Mouse (Mus musculus): ENCODE measurements at regions not wholly inside any gene's neighbourhood (a gene's known extent, or its start where the extent isn't known, plus 50 kb on each side); places are given as distances from the start of the nearest gene placed in this dataset.

- 57% methylated on average over 3 of the region's 3 CpGs for WGBS
- Histone ChIP-seq H3K27me3 (ENCODE audit: control insufficient read depth, insufficient read depth, low read length) (no peaks in the 10 kb centered on the region), H3K4me1 (ENCODE audit: control insufficient read depth, insufficient read depth, low read length) (no peaks in the 10 kb centered on the region), H3K9ac (ENCODE audit: low read depth, low read length) (no peak overlapping the region), H3K36me3 (ENCODE audit: control insufficient read depth, insufficient read depth, low read length) (no peaks in the 10 kb centered on the region), H3K4me3 (ENCODE audit: insufficient read depth, low read depth, low read length) (no peak overlapping the region), H3K79me2 (ENCODE audit: control insufficient read depth, insufficient read depth, low read length) (no peaks in the 10 kb centered on the region), H3K27ac (replicated peaks; ENCODE audit: insufficient read depth, low read depth, low read length) (no peak overlapping the region)
- no peak for DNase-seq (ENCODE audit: extremely low read depth, low read depth, low spot score)
- TF ChIP-seq POLR2A (IDR thresholded peaks at IDR 0.05; ENCODE audit: extremely low read depth, insufficient read depth, low read length): no peak
- TF ChIP-seq CTCF (IDR thresholded peaks at IDR 0.05; ENCODE audit: low read depth, low read length): no peak
These were observed 194.4 kb upstream of the Smlr1 start for GRCm38 (mm10) chr10:25730470-25730869.

DNA sequence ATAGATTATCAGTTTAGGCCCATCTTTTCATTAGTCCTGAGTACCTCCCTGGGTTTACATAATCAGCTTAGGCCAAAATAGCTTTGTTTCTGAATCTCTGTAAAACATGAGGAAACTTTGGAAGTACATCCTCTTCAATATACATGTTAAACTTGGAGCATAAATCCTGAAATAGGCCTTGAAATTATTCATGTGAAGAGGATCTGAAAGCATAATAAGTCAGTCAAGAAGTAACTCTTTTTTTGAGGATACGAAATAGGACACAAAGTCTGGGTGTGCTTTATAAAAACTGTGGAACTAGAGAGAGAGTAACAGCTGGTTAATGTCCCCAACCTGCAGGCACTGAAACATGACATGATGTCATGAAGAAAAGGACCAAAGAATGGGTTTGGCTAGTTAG is 187.9 kb upstream of the Smlr1 start:
- no peak for DNase-seq (ENCODE audit: extremely low read depth, low read depth, low spot score)
- Histone ChIP-seq H3K27me3 (ENCODE audit: control insufficient read depth, insufficient read depth, low read length) (no peaks in the 10 kb centered on the region), H3K36me3 (ENCODE audit: control insufficient read depth, insufficient read depth, low read length) (no peaks in the 10 kb centered on the region), H3K4me3 (ENCODE audit: insufficient read depth, low read depth, low read length) (no peak overlapping the region), H3K9ac (ENCODE audit: low read depth, low read length) (no peak overlapping the region), H3K79me2 (ENCODE audit: control insufficient read depth, insufficient read depth, low read length) (no peaks in the 10 kb centered on the region), H3K4me1 (ENCODE audit: control insufficient read depth, insufficient read depth, low read length) (no peaks in the 10 kb centered on the region), H3K27ac (replicated peaks; ENCODE audit: insufficient read depth, low read depth, low read length) (no peak overlapping the region)
- TF ChIP-seq CTCF (IDR thresholded peaks at IDR 0.05; ENCODE audit: low read depth, low read length): no peak
- no peak for TF ChIP-seq POLR2A (IDR thresholded peaks at IDR 0.05; ENCODE audit: extremely low read depth, insufficient read depth, low read length)
- WGBS: 89% methylated on average over 1 of the region's 1 CpGs

DNA sequence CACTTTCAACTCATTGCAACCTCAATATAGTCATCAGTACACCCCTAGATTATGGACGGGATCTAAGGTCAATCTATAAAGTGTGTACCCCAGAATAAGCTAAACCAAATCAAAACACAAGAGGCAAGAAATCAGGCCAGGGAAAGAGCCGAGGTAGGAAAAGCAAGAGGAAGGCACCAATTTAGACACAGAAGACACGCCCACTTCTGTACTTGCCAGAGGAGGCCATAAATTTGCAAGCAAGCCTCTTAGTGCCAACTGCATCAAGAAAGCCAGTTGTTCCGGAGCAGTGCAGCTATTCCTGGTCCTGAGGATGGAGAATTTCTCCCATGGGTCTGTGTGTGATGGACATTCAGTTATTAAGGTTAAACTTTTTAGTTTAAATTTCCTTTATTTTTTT is 179.7 kb upstream of the Smlr1 start:
- no peak for DNase-seq (ENCODE audit: extremely low read depth, low read depth, low spot score)
- WGBS: 83% methylated on average over 4 of the region's 4 CpGs
- no peaks in the 10 kb centered on the region for H3K36me3 ChIP-seq (ENCODE audit: control insufficient read depth, insufficient read depth, low read length)

DNA sequence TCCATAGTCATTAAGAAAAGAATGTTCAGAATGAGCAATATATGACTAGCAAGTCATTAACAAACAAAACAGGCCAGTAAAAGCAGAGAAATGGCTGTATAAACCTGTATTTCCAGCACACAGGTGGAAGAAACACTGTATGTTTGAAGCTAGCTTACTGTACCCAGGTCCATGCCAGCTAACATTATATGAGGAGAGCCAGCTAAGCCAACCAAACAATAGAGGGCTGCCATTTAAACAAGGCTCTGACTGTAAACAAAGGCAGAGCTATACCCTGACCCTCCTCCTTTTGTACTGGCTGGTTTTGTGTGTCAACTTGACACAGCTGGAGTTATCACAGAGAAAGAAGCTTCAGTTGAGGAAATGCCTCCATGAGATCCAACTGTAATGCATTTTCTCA is 178.6 kb upstream of the Smlr1 start:
- Histone ChIP-seq H3K36me3 (ENCODE audit: control insufficient read depth, insufficient read depth, low read length) (no peaks in the 10 kb centered on the region), H3K79me2 (ENCODE audit: control insufficient read depth, insufficient read depth, low read length) (no peaks in the 10 kb centered on the region), H3K27me3 (ENCODE audit: control insufficient read depth, insufficient read depth, low read length) (no peaks in the 10 kb centered on the region), H3K4me1 (ENCODE audit: control insufficient read depth, insufficient read depth, low read length) (no peaks in the 10 kb centered on the region), H3K9ac (ENCODE audit: low read depth, low read length) (no peak overlapping the region), H3K27ac (replicated peaks; ENCODE audit: insufficient read depth, low read depth, low read length) (no peak overlapping the region), H3K4me3 (ENCODE audit: insufficient read depth, low read depth, low read length) (no peak overlapping the region)
- no peak for DNase-seq (ENCODE audit: extremely low read depth, low read depth, low spot score)
- TF ChIP-seq CTCF (IDR thresholded peaks at IDR 0.05; ENCODE audit: low read depth, low read length) (no peak), POLR2A (IDR thresholded peaks at IDR 0.05; ENCODE audit: extremely low read depth, insufficient read depth, low read length) (no peak)

More for the DNA sequence above, 179.7 kb upstream of the Smlr1 start:
- no peak overlapping the region for H3K27ac ChIP-seq (replicated peaks; ENCODE audit: insufficient read depth, low read depth, low read length)
- no peak overlapping the region for H3K4me3 ChIP-seq (ENCODE audit: insufficient read depth, low read depth, low read length)
- H3K9ac ChIP-seq (ENCODE audit: low read depth, low read length): no peak overlapping the region
- no peaks in the 10 kb centered on the region for H3K4me1 ChIP-seq (ENCODE audit: control insufficient read depth, insufficient read depth, low read length)
- no peaks in the 10 kb centered on the region for H3K27me3 ChIP-seq (ENCODE audit: control insufficient read depth, insufficient read depth, low read length)
- TF ChIP-seq CTCF (IDR thresholded peaks at IDR 0.05; ENCODE audit: low read depth, low read length) (no peak), POLR2A (IDR thresholded peaks at IDR 0.05; ENCODE audit: extremely low read depth, insufficient read depth, low read length) (no peak)
- no peaks in the 10 kb centered on the region for H3K79me2 ChIP-seq (ENCODE audit: control insufficient read depth, insufficient read depth, low read length)

GRCm38 (mm10) chr10:25714041-25714440 is 178.0 kb upstream of the Smlr1 start:
- Histone ChIP-seq H3K4me3 (ENCODE audit: insufficient read depth, low read depth, low read length) (no peak overlapping the region), H3K9ac (ENCODE audit: low read depth, low read length) (no peak overlapping the region), H3K27ac (replicated peaks; ENCODE audit: insufficient read depth, low read depth, low read length) (no peak overlapping the region), H3K36me3 (ENCODE audit: control insufficient read depth, insufficient read depth, low read length) (no peaks in the 10 kb centered on the region; the same call in 1 of the 2 replicates), H3K27me3 (ENCODE audit: control insufficient read depth, insufficient read depth, low read length) (no peaks in the 10 kb centered on the region), H3K4me1 (ENCODE audit: control insufficient read depth, insufficient read depth, low read length) (no peaks in the 10 kb centered on the region), H3K79me2 (ENCODE audit: control insufficient read depth, insufficient read depth, low read length) (no peaks in the 10 kb centered on the region)
- DNase-seq (ENCODE audit: extremely low read depth, low read depth, low spot score): no peak
- TF ChIP-seq POLR2A (IDR thresholded peaks at IDR 0.05; ENCODE audit: extremely low read depth, insufficient read depth, low read length) (no peak), CTCF (IDR thresholded peaks at IDR 0.05; ENCODE audit: low read depth, low read length) (no peak)
- WGBS: 85% methylated on average over 12 of the region's 12 CpGs

GRCm38 (mm10) chr10:25707951-25708350 is 171.9 kb upstream of the Smlr1 start:
- H3K4me1 ChIP-seq (ENCODE audit: control insufficient read depth, insufficient read depth, low read length): no peaks in the 10 kb centered on the region
- WGBS: 71% methylated on average over 7 of the region's 7 CpGs
- H3K27me3 ChIP-seq (ENCODE audit: control insufficient read depth, insufficient read depth, low read length): no peaks in the 10 kb centered on the region
- H3K36me3 ChIP-seq (ENCODE audit: control insufficient read depth, insufficient read depth, low read length): no peaks in the 10 kb centered on the region; the same call in 1 of the 2 replicates
- H3K9ac ChIP-seq (ENCODE audit: low read depth, low read length): no peak overlapping the region
- no peak overlapping the region for H3K4me3 ChIP-seq (ENCODE audit: insufficient read depth, low read depth, low read length)
- DNase-seq (ENCODE audit: extremely low read depth, low read depth, low spot score): no peak
- H3K79me2 ChIP-seq (ENCODE audit: control insufficient read depth, insufficient read depth, low read length): no peaks in the 10 kb centered on the region
- TF ChIP-seq CTCF (IDR thresholded peaks at IDR 0.05; ENCODE audit: low read depth, low read length) (no peak), POLR2A (IDR thresholded peaks at IDR 0.05; ENCODE audit: extremely low read depth, insufficient read depth, low read length) (no peak)
- no peak overlapping the region for H3K27ac ChIP-seq (replicated peaks; ENCODE audit: insufficient read depth, low read depth, low read length)
